Mouse (Mus musculus) forebrain, embryonic 11.5 days (tissue): ENCODE measurements at regions not wholly inside any gene's neighbourhood (a gene's known extent, or its start where the extent isn't known, plus 50 kb on each side); places are given as distances from the start of the nearest gene placed in this dataset.

Experiments
- ATAC-seq: fragments of 200-750 bp; cut with Nextera tagmentation; replicated peaks from 2 replicates; pipeline ENCODE4 v1.8.0; 2017; ENCODE audit warnings: moderate TSS enrichment; ENCODE audit not compliant: low FRiP score
- DNase-seq: peaks from one replicate; pipeline ENCODE4 v3.0.0-alpha.2; 2017; ENCODE audit warnings: low spot score
- H3K27ac ChIP-seq: fragments of 300-500 bp; sonication (generic); 2 replicates; pipeline ENCODE4 v1.5.1; 2014; ENCODE audit warnings: low read depth, low read length
- H3K27me3 ChIP-seq: fragments of 300-500 bp; sonication (generic); 2 replicates; pipeline ENCODE4 v1.6.1; 2014; ENCODE audit warnings: mild to moderate bottlenecking, low read length, mixed read lengths; ENCODE audit not compliant: control insufficient read depth, insufficient read depth
- H3K36me3 ChIP-seq: fragments of 300-500 bp; sonication (generic); 2 replicates; pipeline ENCODE4 v1.6.1; 2014; ENCODE audit warnings: mild to moderate bottlenecking, low read length, moderate library complexity, mixed read lengths; ENCODE audit not compliant: control insufficient read depth, insufficient read depth
- H3K4me1 ChIP-seq: fragments of 300-500 bp; sonication (generic); replicated peaks from 2 replicates; pipeline ENCODE4 v1.6.1; 2014; ENCODE audit warnings: low read length, mixed read lengths; ENCODE audit not compliant: control insufficient read depth, insufficient read depth
- H3K4me2 ChIP-seq: fragments of 300-500 bp; sonication (generic); 2 replicates; pipeline ENCODE4 v1.6.1; 2014; ENCODE audit warnings: low read depth, mild to moderate bottlenecking, low read length, moderate library complexity, mixed read lengths; ENCODE audit not compliant: severe bottlenecking
- H3K4me3 ChIP-seq: fragments of 300-500 bp; sonication (generic); 2 replicates; pipeline ENCODE4 v1.5.1; 2014; ENCODE audit warnings: low read depth, low read length
- H3K9ac ChIP-seq: fragments of 300-500 bp; sonication (generic); 2 replicates; pipeline ENCODE4 v1.6.1; 2014; ENCODE audit warnings: low read length
- H3K9me3 ChIP-seq: fragments of 300-500 bp; sonication (generic); 2 replicates; pipeline ENCODE4 v1.6.1; 2016; ENCODE audit warnings: low read length, mixed read lengths; ENCODE audit not compliant: control insufficient read depth
- WGBS: fragments of 180-500 bp; shearing (Covaris S2); extraction: QIAGEN DNeasy Blood & Tissue Kit; methylation state at CpG from one replicate; pipeline ENCODE4 v1.1.7; 2014; 5-methylcytosine and 5-hydroxymethylcytosine counted together

- Histone ChIP-seq H3K27me3 (no peaks in the 10 kb centered on the region), H3K27ac (no peak overlapping the region)
- WGBS: 84% methylated on average over 7 of the region's 7 CpGs
Measured at GRCm38 (mm10) chr9:31582947-31583346, 118.7 kb upstream of the Tmem45b start.

GRCm38 (mm10) chr9:31578506-31579173, 114.4 kb upstream of the Tmem45b start:
- Histone ChIP-seq H3K27ac (no peak overlapping the region), H3K36me3 (no peaks in the 10 kb centered on the region), H3K27me3 (no peaks in the 10 kb centered on the region), H3K4me1 (no peaks in the 10 kb centered on the region), H3K9ac (no peak overlapping the region), H3K9me3 (no peaks in the 10 kb centered on the region), H3K4me2 (no peak overlapping the region), H3K4me3 (no peak overlapping the region)
- WGBS: 92% methylated on average over 8 of the region's 8 CpGs
- peak; percentile 6 for DNase-seq
- ATAC-seq: no peak

More at GRCm38 (mm10) chr9:31582947-31583346, 118.7 kb upstream of the Tmem45b start:
- DNase-seq: no peak
- Histone ChIP-seq H3K9ac (no peak overlapping the region), H3K4me3 (no peak overlapping the region), H3K9me3 (no peaks in the 10 kb centered on the region), H3K4me2 (no peak overlapping the region), H3K36me3 (no peaks in the 10 kb centered on the region), H3K4me1 (no peaks in the 10 kb centered on the region)
- no peak for ATAC-seq

GRCm38 (mm10) chr9:31577066-31577465, 112.8 kb upstream of the Tmem45b start:
- DNase-seq: no peak
- H3K4me1 ChIP-seq: no peaks in the 10 kb centered on the region
- no peaks in the 10 kb centered on the region for H3K27me3 ChIP-seq
- WGBS: 72% methylated on average over 7 of the region's 7 CpGs
- H3K9ac ChIP-seq: no peak overlapping the region
- no peak overlapping the region for H3K4me3 ChIP-seq
- no peak for ATAC-seq
- no peak overlapping the region for H3K27ac ChIP-seq
- H3K9me3 ChIP-seq: no peaks in the 10 kb centered on the region
- H3K36me3 ChIP-seq: no peaks in the 10 kb centered on the region
- no peak overlapping the region for H3K4me2 ChIP-seq

- ATAC-seq: no peak
- no peak overlapping the region for H3K9ac ChIP-seq
- no peak for DNase-seq
- no peaks in the 10 kb centered on the region for H3K9me3 ChIP-seq
- H3K36me3 ChIP-seq: no peaks in the 10 kb centered on the region
- H3K27ac ChIP-seq: no peak overlapping the region
- H3K4me3 ChIP-seq: no peak overlapping the region
- no peaks in the 10 kb centered on the region for H3K4me1 ChIP-seq
- H3K4me2 ChIP-seq: no peak overlapping the region
- WGBS: 79% methylated on average over 10 of the region's 10 CpGs
- H3K27me3 ChIP-seq: no peaks in the 10 kb centered on the region
Measured at GRCm38 (mm10) chr9:31567029-31567428, 102.8 kb upstream of the Tmem45b start.

GRCm38 (mm10) chr9:31566257-31567007, 102.2 kb upstream of the Tmem45b start:
- WGBS: 73% methylated on average over 31 of the region's 31 CpGs
- H3K4me3 ChIP-seq: no peak overlapping the region
- H3K9ac ChIP-seq: no peak overlapping the region
- DNase-seq (no peak), ATAC-seq (peak; percentile 27; the same call in 1 of the 2 replicates)
- H3K27ac ChIP-seq: no peak overlapping the region
- no peak overlapping the region for H3K4me2 ChIP-seq
- H3K4me1 ChIP-seq: no peaks in the 10 kb centered on the region
- no peaks in the 10 kb centered on the region for H3K9me3 ChIP-seq
- no peaks in the 10 kb centered on the region for H3K36me3 ChIP-seq
- H3K27me3 ChIP-seq: no peaks in the 10 kb centered on the region

- H3K27me3 ChIP-seq: no peaks in the 10 kb centered on the region
- 51% methylated on average over 12 of the region's 12 CpGs for WGBS
- H3K4me2 ChIP-seq: no peak overlapping the region
- no peak for DNase-seq
- no peak for ATAC-seq
- no peaks in the 10 kb centered on the region for H3K4me1 ChIP-seq
- no peak overlapping the region for H3K9ac ChIP-seq
- no peak overlapping the region for H3K4me3 ChIP-seq
- H3K36me3 ChIP-seq: no peaks in the 10 kb centered on the region
- H3K27ac ChIP-seq: no peak overlapping the region
- no peaks in the 10 kb centered on the region for H3K9me3 ChIP-seq
Measured at GRCm38 (mm10) chr9:31564996-31565773, 100.9 kb upstream of the Tmem45b start.

- H3K27ac ChIP-seq: no peak overlapping the region
- no peaks in the 10 kb centered on the region for H3K27me3 ChIP-seq
- no peaks in the 10 kb centered on the region for H3K9me3 ChIP-seq
- DNase-seq: no peak
- no peaks in the 10 kb centered on the region for H3K4me1 ChIP-seq
- no peak overlapping the region for H3K9ac ChIP-seq
- no peak overlapping the region for H3K4me2 ChIP-seq
- H3K36me3 ChIP-seq: no peaks in the 10 kb centered on the region
- WGBS: 90% methylated on average over 8 of the region's 8 CpGs
- no peak for ATAC-seq
- no peak overlapping the region for H3K4me3 ChIP-seq
Measured at GRCm38 (mm10) chr9:31563541-31563940, 99.3 kb upstream of the Tmem45b start.

GRCm38 (mm10) chr9:31560226-31560556, 95.9 kb upstream of the Tmem45b start:
- no peaks in the 10 kb centered on the region for H3K27me3 ChIP-seq
- no peak overlapping the region for H3K4me3 ChIP-seq
- ATAC-seq (no peak), DNase-seq (no peak)
- no peak overlapping the region for H3K4me2 ChIP-seq
- H3K9me3 ChIP-seq: no peaks in the 10 kb centered on the region
- H3K9ac ChIP-seq: no peak overlapping the region; the same call in 1 of the 2 replicates
- H3K27ac ChIP-seq: no peak overlapping the region
- no peaks in the 10 kb centered on the region for H3K4me1 ChIP-seq
- 87% methylated on average over 3 of the region's 3 CpGs for WGBS
- no peaks in the 10 kb centered on the region for H3K36me3 ChIP-seq
